Mouse (Mus musculus) heart, postnatal 0 days (tissue): ENCODE measurements at regions not wholly inside any gene's neighbourhood (a gene's known extent, or its start where the extent isn't known, plus 50 kb on each side); places are given as distances from the start of the nearest gene placed in this dataset.

Experiments
- CTCF ChIP-seq: IDR thresholded peaks from 2 replicates; pipeline ENCODE4 v1.5.1; 2016; ENCODE audit warnings: antibody characterized with exemption, control low read depth, low read depth
- EP300 ChIP-seq: IDR thresholded peaks from 2 replicates; pipeline ENCODE4 v1.6.1; 2016; ENCODE audit warnings: antibody characterized with exemption, low read depth

- no peak for TF ChIP-seq CTCF
- no peak for TF ChIP-seq EP300
These were observed 108.6 kb downstream of the Irs2 start for GRCm38 (mm10) chr8:10899581-10900155.
